Mouse (Mus musculus) liver, embryonic 15.5 days (tissue): ENCODE measurements around the gene Tram2. TPM values are rescaled to one million over a fixed set of nuclear protein-coding genes. Genes with fewer than 3 reads are reported as not detected.

Experiments
- ATAC-seq: fragments of 200-750 bp; cut with Nextera tagmentation; 2 replicates; pipeline ENCODE4 v1.8.0; 2017; ENCODE audit warnings: moderate number of reproducible peaks, mild to moderate bottlenecking, moderate library complexity; ENCODE audit not compliant: insufficient read depth
- H3K27ac ChIP-seq: fragments of 300-500 bp; sonication (generic); replicated peaks from 2 replicates; pipeline ENCODE4 v1.5.1; 2015; ENCODE audit warnings: mild to moderate bottlenecking, inconsistent platforms
- H3K27me3 ChIP-seq: fragments of 300-500 bp; sonication (generic); 2 replicates; pipeline ENCODE4 v1.6.1; 2015; ENCODE audit warnings: mild to moderate bottlenecking, inconsistent platforms
- H3K36me3 ChIP-seq: fragments of 300-500 bp; sonication (generic); replicated peaks from 2 replicates; pipeline ENCODE4 v1.6.1; 2015; ENCODE audit warnings: moderate library complexity, mild to moderate bottlenecking, inconsistent platforms
- H3K4me1 ChIP-seq: fragments of 300-500 bp; sonication (generic); replicated peaks from 2 replicates; pipeline ENCODE4 v1.6.1; 2015; ENCODE audit warnings: inconsistent platforms
- H3K4me2 ChIP-seq: fragments of 300-500 bp; sonication (generic); 2 replicates; pipeline ENCODE4 v1.6.1; 2015; ENCODE audit warnings: moderate library complexity, mild to moderate bottlenecking, inconsistent platforms
- H3K4me3 ChIP-seq: fragments of 300-500 bp; sonication (generic); replicated peaks from 2 replicates; pipeline ENCODE4 v1.5.1; 2015; ENCODE audit warnings: mild to moderate bottlenecking, inconsistent platforms
- H3K9ac ChIP-seq: fragments of 300-500 bp; sonication (generic); 2 replicates; pipeline ENCODE4 v1.6.1; 2015; ENCODE audit warnings: moderate library complexity, mild to moderate bottlenecking, inconsistent platforms
- H3K9me3 ChIP-seq: fragments of 300-500 bp; sonication (generic); replicated peaks from 2 replicates; pipeline ENCODE4 v1.6.1; 2016; ENCODE audit warnings: inconsistent platforms
- WGBS: fragments of 180-500 bp; shearing (Covaris S2); methylation state at CpG from one replicate; pipeline ENCODE4 v1.1.7; 2015; ENCODE audit warnings: mixed read lengths; ENCODE audit not compliant: insufficient replicate concordance; 5-methylcytosine and 5-hydroxymethylcytosine counted together
- polyA plus RNA-seq: library from polyadenylated mRNA; unstranded; fragments of >200 nt; fragmentation: Nextera tagmentation; extraction: Ambion mirVana; gene quantifications from 2 replicates; pipeline ENCODE4 v1.2.1, GENCODE M21; 2015

Tram2 gene
- polyA plus RNA-seq, 1 experiment from 2014 or later, result 1.6 TPM

DNA sequence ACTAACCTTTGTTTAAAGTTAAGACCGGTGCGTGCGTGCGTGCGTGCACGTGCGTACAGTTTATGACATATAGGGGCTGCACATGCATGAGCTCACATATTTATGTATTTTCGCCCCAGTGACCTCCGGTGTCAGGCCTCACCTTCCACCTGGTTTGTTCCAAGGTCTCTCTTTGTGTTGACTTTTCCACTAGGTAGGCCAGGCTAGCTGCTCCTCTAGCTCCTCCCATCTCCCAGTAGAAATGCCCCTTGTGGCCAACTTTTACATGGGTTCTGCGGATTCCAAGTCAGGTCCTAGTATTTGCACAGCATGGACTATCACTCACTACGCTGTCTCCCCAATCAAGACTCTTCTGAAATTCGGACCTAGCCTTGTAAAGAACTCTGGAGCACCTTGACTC, 1.3 kb upstream of the Tram2 start:
- ATAC-seq, result no peak
- Histone ChIP-seq H3K4me3 (no peak overlapping the region), H3K9ac (no peak overlapping the region), H3K27ac (no peak overlapping the region), H3K4me1 (peaks cover 29% of the 10 kb centered on the region), H3K9me3 (no peaks in the 10 kb centered on the region), H3K36me3 (no peaks in the 10 kb centered on the region), H3K27me3 (peaks cover 22% of the 10 kb centered on the region), H3K4me2 (no peak overlapping the region)
- 82% methylated on average over 12 of the region's 12 CpGs for WGBS

DNA sequence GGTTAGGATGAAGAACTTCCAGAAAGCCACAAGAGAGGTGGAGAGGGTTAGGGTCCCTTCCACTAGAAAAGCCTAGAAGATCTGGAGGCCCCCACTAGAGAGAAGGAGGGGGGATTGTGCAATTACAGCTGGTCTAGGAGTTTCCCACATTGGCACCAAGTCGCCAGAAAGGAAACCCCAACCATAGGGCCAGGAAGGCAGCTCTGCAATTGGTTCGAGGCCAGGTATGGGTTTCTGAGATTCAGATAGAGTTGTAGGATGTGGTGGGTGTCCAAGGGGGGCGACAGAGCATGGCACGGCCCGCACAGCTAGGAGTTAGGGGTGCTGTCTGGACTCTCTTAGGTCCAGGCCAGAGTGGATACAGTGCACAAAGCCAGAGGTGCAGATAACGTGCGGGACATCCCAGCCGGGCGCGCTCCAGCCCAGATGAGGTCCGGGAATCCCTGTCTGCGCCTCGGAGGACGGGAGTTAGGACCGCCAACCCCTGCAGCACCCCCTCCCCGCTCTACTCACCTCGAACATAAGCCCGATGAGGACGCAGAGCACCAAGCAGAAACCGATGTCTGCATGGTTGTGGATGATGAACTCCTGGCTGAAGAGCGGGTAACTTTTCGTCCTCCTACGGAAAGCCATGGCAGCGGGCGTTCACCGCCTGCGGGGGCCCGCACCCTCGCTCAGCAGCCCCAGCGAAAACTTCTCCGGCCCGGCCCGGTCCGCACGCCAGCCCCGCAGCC, 381 bp downstream of the Tram2 start:
- H3K36me3 ChIP-seq, result no peaks in the 10 kb centered on the region
- peak overlapping the region; percentile 66 for H3K4me3 ChIP-seq
- peaks cover 22% of the 10 kb centered on the region for H3K27me3 ChIP-seq
- peak overlapping the region; percentile 54 for H3K9ac ChIP-seq
- no peak overlapping the region; the same call in 1 of the 2 replicates for H3K27ac ChIP-seq
- ATAC-seq, result peak; percentile 33
- peaks cover 29% of the 10 kb centered on the region for H3K4me1 ChIP-seq
- H3K4me2 ChIP-seq, result peak overlapping the region; percentile 85
- 1% methylated on average over 36 of the region's 36 CpGs for WGBS
- H3K9me3 ChIP-seq, result no peaks in the 10 kb centered on the region

DNA sequence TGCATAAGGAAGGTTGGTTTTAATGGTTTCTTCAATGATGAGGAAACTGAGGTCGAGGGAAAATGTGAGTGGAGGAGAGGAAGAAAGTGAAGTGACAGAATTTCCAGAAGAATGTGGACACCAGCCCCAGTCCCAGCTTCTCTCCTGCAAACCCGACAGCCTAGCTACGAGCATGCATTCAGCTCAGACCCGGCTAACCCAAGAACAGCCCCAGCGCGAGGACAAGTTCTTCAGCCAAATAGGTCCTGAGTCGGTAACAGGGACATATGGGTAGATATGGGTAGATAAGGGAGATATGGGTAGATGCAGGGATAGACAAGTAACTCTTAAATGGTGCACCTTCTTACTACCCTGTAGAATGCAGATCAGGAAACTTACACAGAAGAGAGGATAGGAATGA, 1.4 kb downstream of the Tram2 start:
- Histone ChIP-seq H3K27me3 (peaks cover 22% of the 10 kb centered on the region), H3K4me3 (no peak overlapping the region; the same call in 1 of the 2 replicates), H3K27ac (no peak overlapping the region), H3K9me3 (no peaks in the 10 kb centered on the region), H3K36me3 (no peaks in the 10 kb centered on the region), H3K9ac (no peak overlapping the region), H3K4me2 (peak overlapping the region; percentile 85; the same call in 1 of the 2 replicates), H3K4me1 (peaks cover 29% of the 10 kb centered on the region)
- WGBS, result 68% methylated on average over 7 of the region's 7 CpGs
- no peak for ATAC-seq

DNA sequence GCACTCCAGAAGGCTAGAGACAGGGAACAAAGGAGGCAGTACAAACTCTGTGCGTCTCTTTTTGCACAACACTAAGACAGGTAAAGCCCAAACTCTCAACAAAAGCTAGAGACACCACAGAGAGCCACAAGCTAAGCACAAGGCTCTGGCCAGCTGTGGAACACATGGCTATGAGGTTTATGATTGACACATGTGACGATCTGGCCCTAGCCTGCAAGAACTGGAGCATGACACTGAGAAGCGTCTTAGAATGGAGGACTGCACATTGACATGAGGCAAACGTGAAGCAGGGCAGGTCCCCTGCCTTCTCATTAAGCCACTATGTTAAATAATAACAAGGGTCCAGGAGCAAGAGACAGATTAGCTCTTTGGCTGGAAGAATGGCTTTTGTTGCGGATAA, 1.8 kb downstream of the Tram2 start:
- Histone ChIP-seq H3K4me2 (no peak overlapping the region; the same call in 1 of the 2 replicates), H3K27ac (no peak overlapping the region), H3K36me3 (no peaks in the 10 kb centered on the region), H3K27me3 (peaks cover 22% of the 10 kb centered on the region), H3K4me3 (no peak overlapping the region), H3K4me1 (peaks cover 29% of the 10 kb centered on the region), H3K9ac (no peak overlapping the region), H3K9me3 (no peaks in the 10 kb centered on the region)
- WGBS, result 49% methylated on average over 5 of the region's 5 CpGs
- ATAC-seq, result no peak

DNA sequence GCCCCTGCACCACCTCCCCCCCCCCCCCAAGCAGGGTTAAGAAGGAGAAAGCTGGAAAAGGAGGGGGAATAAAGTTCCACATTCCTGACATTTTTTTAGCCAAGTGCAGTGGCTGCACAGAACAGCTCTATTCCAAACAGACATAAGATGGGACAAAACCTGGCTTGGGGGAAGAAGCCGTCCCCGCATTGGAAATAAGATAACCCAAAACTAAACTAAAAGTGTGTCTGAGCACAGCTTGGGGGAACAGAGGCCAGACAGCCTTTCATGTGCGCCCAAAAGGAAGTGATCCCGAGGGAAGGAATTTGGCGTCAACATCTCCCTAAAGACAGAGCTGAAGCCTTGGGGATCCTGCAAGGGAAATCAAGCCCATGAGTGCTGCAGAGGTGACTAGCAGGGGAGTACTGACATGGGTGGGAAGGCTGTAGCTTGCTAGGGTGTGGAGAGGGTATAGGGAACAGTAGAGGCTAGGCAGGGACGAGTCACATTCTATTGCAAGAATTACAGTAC, 3.0 kb downstream of the Tram2 start:
- no peaks in the 10 kb centered on the region for H3K36me3 ChIP-seq
- H3K9me3 ChIP-seq, result no peaks in the 10 kb centered on the region
- ATAC-seq, result no peak
- no peak overlapping the region for H3K27ac ChIP-seq
- H3K4me1 ChIP-seq, result peaks cover 29% of the 10 kb centered on the region
- WGBS, result 55% methylated on average over 6 of the region's 6 CpGs
- H3K9ac ChIP-seq, result no peak overlapping the region
- H3K4me3 ChIP-seq, result no peak overlapping the region
- H3K4me2 ChIP-seq, result no peak overlapping the region
- peaks cover 22% of the 10 kb centered on the region for H3K27me3 ChIP-seq

DNA sequence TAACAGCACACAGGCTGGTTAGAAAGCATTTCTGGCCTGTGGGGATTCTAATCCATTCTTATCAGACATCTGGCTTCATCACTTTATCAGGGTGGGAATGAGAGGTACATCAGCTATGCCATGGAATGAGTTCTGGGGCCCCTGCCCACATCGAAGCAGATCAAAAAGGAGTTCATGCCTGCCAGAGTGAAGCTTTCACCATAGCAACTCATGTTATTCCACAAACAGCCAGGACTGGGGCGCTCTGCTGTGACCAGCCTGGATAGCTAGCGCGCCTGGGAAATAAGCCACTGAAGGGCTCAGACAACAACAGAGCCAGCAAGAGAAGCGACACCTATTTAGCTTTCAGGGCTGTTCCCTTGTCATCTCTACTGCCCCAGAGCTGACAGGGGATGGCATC, 4.8 kb downstream of the Tram2 start:
- WGBS, result 73% methylated on average over 5 of the region's 5 CpGs

DNA sequence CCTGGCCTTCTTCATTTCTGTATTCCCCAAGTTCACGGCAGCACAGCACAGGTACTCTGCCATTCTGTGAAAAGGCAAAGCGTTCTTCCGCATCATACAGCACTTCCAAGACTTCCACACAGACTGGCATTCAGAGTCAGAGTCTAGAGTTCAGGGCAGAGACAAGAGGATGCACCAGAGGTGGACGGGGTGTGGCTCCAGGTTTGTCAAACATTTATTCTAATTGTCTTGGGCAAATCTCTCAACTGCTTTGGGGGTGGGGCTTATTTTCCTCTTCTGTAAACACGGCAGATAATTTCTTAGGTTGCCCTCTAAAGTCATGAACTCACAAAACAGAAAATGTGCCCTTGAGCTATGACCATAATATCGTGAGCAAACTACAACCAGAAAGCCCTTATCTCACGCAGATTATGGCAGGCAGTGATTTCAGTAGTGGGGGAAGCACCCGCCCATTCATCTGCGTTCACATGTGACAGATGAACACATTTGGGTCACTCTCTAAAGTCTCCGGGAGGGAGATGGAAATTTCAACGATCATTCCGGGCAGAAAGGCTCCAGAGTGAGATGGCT, 6.1 kb downstream of the Tram2 start:
- Histone ChIP-seq H3K4me2 (no peak overlapping the region), H3K9me3 (no peaks in the 10 kb centered on the region), H3K27me3 (peaks cover 12% of the 10 kb centered on the region), H3K4me1 (peaks cover 25% of the 10 kb centered on the region), H3K9ac (no peak overlapping the region), H3K4me3 (no peak overlapping the region), H3K27ac (no peak overlapping the region), H3K36me3 (no peaks in the 10 kb centered on the region)
- 65% methylated on average over 12 of the region's 12 CpGs for WGBS
- ATAC-seq, result no peak

More for the DNA sequence above, 4.8 kb downstream of the Tram2 start:
- H3K27me3 ChIP-seq, result peaks cover 22% of the 10 kb centered on the region
- no peak overlapping the region for H3K4me3 ChIP-seq
- H3K4me2 ChIP-seq, result no peak overlapping the region
- H3K9ac ChIP-seq, result no peak overlapping the region
- ATAC-seq, result no peak
- H3K9me3 ChIP-seq, result no peaks in the 10 kb centered on the region
- no peaks in the 10 kb centered on the region for H3K36me3 ChIP-seq
- no peak overlapping the region for H3K27ac ChIP-seq
- peaks cover 33% of the 10 kb centered on the region for H3K4me1 ChIP-seq

DNA sequence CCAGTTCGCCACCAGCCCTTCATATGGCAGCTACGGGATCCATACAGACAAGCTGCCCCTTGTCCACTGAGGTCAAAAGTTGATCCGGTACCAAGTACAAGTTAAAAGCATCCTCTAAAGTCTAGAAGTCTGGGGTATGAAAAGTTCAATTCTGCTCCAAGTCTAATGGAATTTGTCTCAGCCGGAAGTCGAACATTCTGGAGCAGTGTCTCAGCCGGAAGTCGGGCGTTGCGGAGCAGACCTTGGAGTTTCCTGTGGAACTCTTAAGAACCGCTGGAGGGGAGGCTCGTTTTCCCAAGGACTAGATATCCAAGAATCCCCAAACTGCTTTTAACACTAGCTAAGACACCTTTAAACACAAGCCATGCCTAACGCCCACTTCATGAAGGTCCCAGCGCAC, 8.4 kb downstream of the Tram2 start:
- Histone ChIP-seq H3K36me3 (no peaks in the 10 kb centered on the region), H3K27me3 (no peaks in the 10 kb centered on the region), H3K9me3 (no peaks in the 10 kb centered on the region), H3K27ac (no peak overlapping the region), H3K4me1 (peaks cover 19% of the 10 kb centered on the region), H3K4me2 (no peak overlapping the region), H3K9ac (no peak overlapping the region), H3K4me3 (no peak overlapping the region)
- ATAC-seq, result no peak
- 64% methylated on average over 13 of the region's 13 CpGs for WGBS

DNA sequence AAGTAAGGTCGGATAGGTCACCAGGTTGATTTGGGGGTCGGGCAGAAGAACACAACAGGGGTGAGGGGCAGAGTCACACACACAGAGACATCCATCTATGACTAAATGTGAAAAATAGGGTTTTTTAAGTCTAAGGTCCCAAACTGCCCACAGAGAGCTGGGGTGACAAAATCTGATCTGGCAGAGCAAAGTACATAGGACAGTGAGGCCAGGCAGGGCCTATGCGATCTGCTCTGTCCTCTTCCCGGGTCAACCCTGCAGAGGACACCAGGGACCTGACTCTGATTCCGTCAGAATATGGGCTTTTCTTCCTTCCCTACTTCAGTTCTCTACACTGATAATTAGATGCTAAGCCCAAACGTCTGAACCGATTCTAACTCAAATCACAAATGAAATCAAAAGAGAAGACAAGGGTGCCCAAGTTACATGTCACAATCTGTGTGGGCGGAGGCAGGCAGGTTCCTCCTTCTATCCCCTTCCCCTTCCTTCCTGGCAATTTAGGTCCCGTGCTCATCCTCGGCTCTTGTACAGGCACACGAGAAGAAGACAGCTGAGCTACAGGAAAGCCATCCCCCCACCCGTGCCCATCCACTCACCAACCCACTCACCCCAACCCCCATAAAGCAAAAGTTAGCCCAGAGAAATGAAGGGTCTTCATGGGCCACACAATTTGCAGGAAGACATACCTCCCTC, 9.1 kb downstream of the Tram2 start:
- no peaks in the 10 kb centered on the region for H3K27me3 ChIP-seq
- no peak overlapping the region; the same call in 1 of the 2 replicates for H3K27ac ChIP-seq
- H3K4me2 ChIP-seq, result no peak overlapping the region
- no peaks in the 10 kb centered on the region for H3K9me3 ChIP-seq
- H3K4me3 ChIP-seq, result no peak overlapping the region
- peak; percentile 64 for ATAC-seq
- no peak overlapping the region for H3K9ac ChIP-seq
- peaks cover 19% of the 10 kb centered on the region for H3K4me1 ChIP-seq
- no peaks in the 10 kb centered on the region for H3K36me3 ChIP-seq
- WGBS, result 42% methylated on average over 12 of the region's 12 CpGs

DNA sequence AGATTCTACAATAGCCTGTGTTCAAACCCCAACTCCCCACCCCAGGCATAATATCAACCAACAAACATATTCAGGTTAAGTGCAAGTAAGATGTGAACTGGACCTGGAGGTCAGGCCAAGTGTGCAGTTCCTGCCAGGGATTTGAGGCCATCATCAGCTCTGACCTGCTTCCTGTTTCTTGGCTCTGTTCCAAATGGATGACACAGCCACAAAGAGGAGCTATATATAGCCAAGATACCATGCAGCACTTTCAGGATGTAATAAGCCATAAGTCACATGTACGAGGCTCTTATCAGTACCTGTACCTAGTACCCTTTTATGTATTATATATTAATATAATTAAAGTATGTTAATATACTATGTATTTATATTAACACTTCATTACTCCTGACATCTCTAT, 10.5 kb downstream of the Tram2 start:
- no peaks in the 10 kb centered on the region for H3K9me3 ChIP-seq
- no peak overlapping the region for H3K4me2 ChIP-seq
- peaks cover 19% of the 10 kb centered on the region for H3K4me1 ChIP-seq
- ATAC-seq, result no peak
- no peak overlapping the region for H3K9ac ChIP-seq
- 11% methylated on average over 1 of the region's 1 CpGs for WGBS
- no peak overlapping the region for H3K4me3 ChIP-seq
- H3K27ac ChIP-seq, result no peak overlapping the region
- H3K36me3 ChIP-seq, result no peaks in the 10 kb centered on the region
- H3K27me3 ChIP-seq, result no peaks in the 10 kb centered on the region

DNA sequence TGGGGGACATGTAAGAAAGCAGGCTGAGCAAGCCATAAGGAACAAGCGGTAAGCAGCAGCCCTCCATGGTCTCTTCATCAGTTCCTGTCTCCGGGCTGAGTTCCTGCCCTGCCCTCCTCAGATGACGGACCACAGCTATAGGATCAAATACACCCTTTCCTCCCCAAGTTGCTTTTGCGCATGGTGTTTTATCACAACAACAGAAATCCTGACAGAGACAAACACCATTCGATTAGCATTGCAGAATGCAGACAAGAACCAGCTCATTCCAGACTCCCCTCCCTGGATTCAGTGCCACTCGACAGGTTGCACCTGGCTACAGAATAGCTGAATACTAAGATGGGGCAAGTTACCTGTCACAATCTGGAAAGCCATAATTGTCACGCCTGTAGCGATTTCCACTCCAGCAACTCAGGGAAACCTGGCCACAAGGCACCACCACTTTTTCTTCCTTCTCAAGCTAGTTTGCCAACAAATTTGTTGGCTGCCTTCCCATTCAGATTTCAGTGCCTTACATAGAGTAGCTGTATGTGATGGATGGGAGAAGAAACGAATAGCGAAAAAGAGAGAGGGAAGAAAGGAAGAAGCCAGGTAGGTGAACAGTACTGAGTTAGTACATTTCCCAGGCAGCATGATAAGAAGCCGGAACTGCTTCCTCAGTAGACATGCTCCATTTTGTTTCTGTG, 11.3 kb downstream of the Tram2 start:
- H3K4me3 ChIP-seq, result no peak overlapping the region
- no peak overlapping the region for H3K4me2 ChIP-seq
- H3K9ac ChIP-seq, result no peak overlapping the region
- peaks cover 19% of the 10 kb centered on the region for H3K4me1 ChIP-seq
- no peaks in the 10 kb centered on the region for H3K9me3 ChIP-seq
- ATAC-seq, result no peak
- WGBS, result 75% methylated on average over 11 of the region's 11 CpGs
- no peaks in the 10 kb centered on the region for H3K27me3 ChIP-seq
- H3K36me3 ChIP-seq, result no peaks in the 10 kb centered on the region
- no peak overlapping the region for H3K27ac ChIP-seq
